Mouse (Mus musculus) Patski (cell line): Measurements from ENCODE around the gene Nsmf. TPM values are rescaled to one million over a fixed set of nuclear protein-coding genes. Genes with fewer than 3 reads are reported as not detected.

ENCODE experiments used
- ATAC-seq: fragments of 100-300 bp; one replicate; pipeline ENCODE4 v1.8.0; 2021
- CTCF ChIA-PET: fragments of 350-600 bp; sonication (Branson Sonifier 250); formaldehyde crosslinking; loops from one replicate; lab custom pipeline; 2022; ENCODE audit warnings: inconsistent platforms; lab: Charles Lee
- POLR2A ChIA-PET: fragments of 350-600 bp; sonication (Branson Sonifier 250); formaldehyde crosslinking; loops from one replicate; lab custom pipeline; 2022; ENCODE audit warnings: antibody characterized with exemption, inconsistent platforms; lab: Charles Lee
- DNase-seq: peaks from one replicate; pipeline ENCODE4 v3.0.0-alpha.2; 2011; ENCODE audit warnings: low read depth, low spot score
- H3K27me3 ChIP-seq: fragments of 371-371 bp; one replicate; pipeline ENCODE4 v1.5.1; 2021
- CTCF ChIP-seq: fragments of 100-300 bp; IDR thresholded peaks from one replicate; pipeline ENCODE4 v1.5.1; 2021
- in situ Hi-C: fragments of 300-500 bp; cut with MboI; formaldehyde crosslinking; loops from 3 replicates; pipeline ENCODE4 v1.11.1; 2018; ENCODE audit warnings: low pct_unique_long_range_greater_than_20kb, mixed read lengths
- polyA plus RNA-seq: library from polyadenylated mRNA; unstranded; gene quantifications from one replicate; pipeline ENCODE4 v1.2.3, GENCODE M21; 2021

Nsmf gene
- 120 TPM for polyA plus RNA-seq

- no peak for TF ChIP-seq CTCF
- POLR2A ChIA-PET = interaction anchor here (0.9 kb wide), 1 partner anchor 10 kb away, joined by 4 read pairs; no protein-coding TSS in a partner anchor
- no peaks in the 10 kb centered on the region for H3K27me3 ChIP-seq
- peak; percentile 82 for ATAC-seq
- no peak for DNase-seq
- in situ Hi-C loops = no loop called here
- CTCF ChIA-PET = interaction anchor here (1.4 kb wide), 1 partner anchor 12 kb away, joined by 3 read pairs; no protein-coding TSS in a partner anchor
Measured at GRCm38 (mm10) chr2:25054221-25055067, at the start of gene Nsmf. TSS of gene Nsmf (plus strand) at chr2:25054355.

GRCm38 (mm10) chr2:25006767-25007166, 47.4 kb upstream of the Nsmf start:
- POLR2A ChIA-PET = no interaction called here

GRCm38 (mm10) chr2:25008250-25008649, 45.9 kb upstream of the Nsmf start:
- ATAC-seq = no peak
- ChIA-PET CTCF (interaction anchor here (1.0 to 1.3 kb wide), 2 partner anchors 11 to 14 kb away, joined by 3 read pairs; no protein-coding TSS in a partner anchor), POLR2A (interaction anchor here (0.6 kb wide), 1 partner anchor 981 kb away, joined by 4 read pairs; no protein-coding TSS in a partner anchor)
- no peaks in the 10 kb centered on the region for H3K27me3 ChIP-seq
- DNase-seq = no peak
- peak; percentile 48 for TF ChIP-seq CTCF
- in situ Hi-C loops = no loop called here

More at GRCm38 (mm10) chr2:25006767-25007166, 47.4 kb upstream of the Nsmf start:
- in situ Hi-C loops = no loop called here
- TF ChIP-seq CTCF = no peak
- H3K27me3 ChIP-seq = no peaks in the 10 kb centered on the region
- CTCF ChIA-PET = no interaction called here
- ATAC-seq (no peak), DNase-seq (no peak)

- no peak for ATAC-seq
- in situ Hi-C loops = no loop called here
Measured at GRCm38 (mm10) chr2:25022678-25023077, 31.5 kb upstream of the Nsmf start.

GRCm38 (mm10) chr2:25025109-25025508, 29.0 kb upstream of the Nsmf start:
- ATAC-seq = no peak
- DNase-seq = no peak
- ChIA-PET POLR2A (no interaction called here), CTCF (interaction anchor here (1.1 kb wide), 1 partner anchor 14 kb away, joined by 3 read pairs; no protein-coding TSS in a partner anchor)
- no peak for TF ChIP-seq CTCF
- H3K27me3 ChIP-seq = no peaks in the 10 kb centered on the region
- in situ Hi-C loops = no loop called here

More at GRCm38 (mm10) chr2:25022678-25023077, 31.5 kb upstream of the Nsmf start:
- H3K27me3 ChIP-seq = no peaks in the 10 kb centered on the region
- no peak for DNase-seq
- peak; percentile 47 for TF ChIP-seq CTCF
- ChIA-PET CTCF (interaction anchor here (0.8 to 1.2 kb wide), 3 partner anchors 10 to 14 kb away, joined by 3 read pairs; no protein-coding TSS in a partner anchor), POLR2A (no interaction called here)

GRCm38 (mm10) chr2:25034994-25035393, 19.2 kb upstream of the Nsmf start:
- no peaks in the 10 kb centered on the region for H3K27me3 ChIP-seq
- in situ Hi-C loops = no loop called here
- ATAC-seq (no peak), DNase-seq (no peak)
- CTCF ChIA-PET = interaction anchor here (1.1 kb wide), 1 partner anchor 18 kb away, joined by 3 read pairs; no protein-coding TSS in a partner anchor
- POLR2A ChIA-PET = no interaction called here
- no peak for TF ChIP-seq CTCF

- ChIA-PET POLR2A (no interaction called here), CTCF (no interaction called here)
- DNase-seq = no peak
- in situ Hi-C loops = no loop called here
- no peak for ATAC-seq
- H3K27me3 ChIP-seq = no peaks in the 10 kb centered on the region
- no peak for TF ChIP-seq CTCF
Measured at GRCm38 (mm10) chr2:25040089-25040488, 14.1 kb upstream of the Nsmf start.

GRCm38 (mm10) chr2:25050921-25051320, 3.2 kb upstream of the Nsmf start:
- POLR2A ChIA-PET = no interaction called here
- CTCF ChIA-PET = no interaction called here
- DNase-seq (no peak), ATAC-seq (no peak)
- no peak for TF ChIP-seq CTCF
- in situ Hi-C loops = no loop called here
- H3K27me3 ChIP-seq = no peaks in the 10 kb centered on the region

GRCm38 (mm10) chr2:25051450-25051849, 2.7 kb upstream of the Nsmf start:
- no peak for DNase-seq
- TF ChIP-seq CTCF = no peak
- H3K27me3 ChIP-seq = no peaks in the 10 kb centered on the region
- no peak for ATAC-seq
- in situ Hi-C loops = no loop called here
- ChIA-PET CTCF (no interaction called here), POLR2A (no interaction called here)

- no peaks in the 10 kb centered on the region for H3K27me3 ChIP-seq
- no peak for TF ChIP-seq CTCF
- no peak for ATAC-seq
- no peak for DNase-seq
- POLR2A ChIA-PET = no interaction called here
- in situ Hi-C loops = no loop called here
- CTCF ChIA-PET = interaction anchor here (1.0 kb wide), 1 partner anchor 18 kb away, joined by 3 read pairs; no protein-coding TSS in a partner anchor
Measured at GRCm38 (mm10) chr2:25053101-25053500, 1.1 kb upstream of the Nsmf start.

- in situ Hi-C loops = no loop called here
- DNase-seq = no peak
- CTCF ChIA-PET = interaction anchor here (1.4 kb wide), 1 partner anchor 11 kb away, joined by 3 read pairs; no protein-coding TSS in a partner anchor
- ATAC-seq = peak; percentile 19
- POLR2A ChIA-PET = interaction anchor here (0.9 to 1.1 kb wide), 2 partner anchors 10 to 12 kb away, joined by 3 to 4 read pairs; no protein-coding TSS in a partner anchor
- H3K27me3 ChIP-seq = no peaks in the 10 kb centered on the region
- TF ChIP-seq CTCF = no peak
Measured at GRCm38 (mm10) chr2:25055068-25055405, 882 bp downstream of the Nsmf start.
